Mouse (Mus musculus) urinary bladder, postnatal 10 days (tissue): ENCODE measurements around the gene Cds1.
"Not testable (repeated sequence)": the region's sequence is repeated elsewhere in the genome, so short reads cannot be mapped to it uniquely, and the experiment has no call there.

Experiments used
- DNase-seq: peaks from one replicate; pipeline ENCODE4 v3.0.0; 2022; ENCODE audit warnings: low spot score

Gene Cds1

DNA sequence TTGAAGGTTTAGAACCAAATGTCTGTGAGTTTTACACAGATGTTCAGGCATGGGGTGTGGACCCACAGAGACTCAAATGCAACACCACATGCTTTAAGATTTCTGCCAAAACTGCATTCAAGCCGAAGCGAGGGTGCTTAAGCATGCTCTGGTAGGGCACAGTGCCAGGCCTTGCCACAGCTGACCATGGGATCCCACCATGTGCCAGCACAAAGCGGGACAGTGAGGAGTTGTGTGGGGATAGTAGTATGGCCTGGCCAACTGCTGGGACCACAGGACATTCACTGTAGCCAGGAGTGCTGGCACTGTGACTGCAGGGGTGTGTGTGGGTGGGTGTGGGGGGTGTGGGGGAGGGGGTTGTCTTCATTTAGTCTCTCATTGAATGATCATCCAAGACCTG, 64.0 kb downstream of the Cds1 start:
- DNase-seq = no peak

DNA sequence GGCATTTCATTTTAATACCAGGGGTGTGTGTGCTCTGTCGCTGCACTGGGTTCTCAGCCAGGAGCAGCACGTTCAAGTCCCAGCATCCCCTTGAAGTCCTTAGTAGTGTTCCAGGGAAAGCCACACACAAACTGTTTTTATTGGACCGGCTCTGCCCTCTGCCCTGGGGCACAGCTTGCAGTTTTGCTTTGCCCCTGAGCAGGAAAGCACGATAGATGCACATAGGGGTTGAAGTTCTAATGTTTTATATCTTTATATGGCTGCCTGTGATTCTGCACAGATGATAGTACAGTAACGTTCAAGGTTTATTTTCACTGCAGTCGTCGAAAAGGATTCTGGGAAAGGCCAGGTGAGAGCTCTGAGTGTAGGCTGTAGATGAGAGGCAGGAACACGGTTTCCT, 65.2 kb downstream of the Cds1 start:
- DNase-seq = no peak

DNA sequence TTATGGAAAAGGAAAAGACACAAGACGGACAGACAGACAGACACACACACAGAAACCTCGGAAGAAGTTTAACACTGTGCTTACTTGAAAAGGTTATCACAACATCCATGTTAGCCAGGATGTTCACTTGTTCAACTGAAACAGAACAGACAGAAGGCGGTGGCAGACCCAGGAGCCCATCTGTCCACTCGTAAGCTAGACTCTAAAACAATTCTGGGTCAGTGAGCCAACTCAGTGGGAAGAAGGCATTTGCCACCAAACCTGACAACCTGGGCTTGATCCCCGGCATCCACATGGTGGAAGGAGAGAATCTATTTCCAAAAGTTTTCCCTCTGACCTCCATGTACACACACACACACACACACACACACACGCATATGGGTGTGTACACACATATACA, 67.1 kb downstream of the Cds1 start:
- DNase-seq = no peak

DNA sequence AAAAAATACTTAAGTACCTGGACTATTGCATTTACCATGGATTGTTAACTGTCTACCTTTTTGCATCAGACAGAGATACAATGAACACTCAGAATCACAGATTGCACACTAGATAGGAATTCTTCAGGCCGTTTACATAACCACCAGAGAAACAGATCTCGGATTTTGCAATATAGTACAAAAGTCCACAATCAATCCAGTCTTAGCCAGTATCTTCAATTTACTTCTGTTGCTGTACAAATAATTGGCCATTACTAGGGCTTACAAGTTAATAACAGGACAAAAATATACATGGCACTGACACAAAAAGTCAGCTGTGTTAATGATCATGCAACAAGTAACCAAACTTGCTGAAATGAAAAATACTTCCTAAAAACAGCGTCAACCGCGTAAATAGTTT, 68.1 kb downstream of the Cds1 start:
- DNase-seq = no peak

DNA sequence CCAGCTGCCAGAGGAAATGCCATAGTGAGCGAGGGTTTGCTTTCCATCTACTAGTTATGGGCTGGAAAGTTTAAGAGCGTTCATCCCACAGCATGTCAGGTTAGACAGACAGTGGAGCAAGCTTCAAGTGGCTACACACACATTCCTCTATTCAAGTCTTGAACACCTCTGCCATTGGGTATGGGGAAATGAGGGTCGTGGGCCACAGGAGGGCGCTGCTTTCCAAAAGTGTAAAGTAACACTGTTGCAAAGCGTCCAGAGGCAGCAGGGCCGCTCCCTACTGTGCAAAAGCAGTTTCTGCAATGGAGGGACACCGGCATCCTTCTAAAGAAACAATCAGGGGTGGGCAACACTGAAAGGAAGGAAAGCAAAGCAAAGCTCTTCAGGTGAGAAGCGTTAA, 68.9 kb downstream of the Cds1 start:
- DNase-seq = no peak

DNA sequence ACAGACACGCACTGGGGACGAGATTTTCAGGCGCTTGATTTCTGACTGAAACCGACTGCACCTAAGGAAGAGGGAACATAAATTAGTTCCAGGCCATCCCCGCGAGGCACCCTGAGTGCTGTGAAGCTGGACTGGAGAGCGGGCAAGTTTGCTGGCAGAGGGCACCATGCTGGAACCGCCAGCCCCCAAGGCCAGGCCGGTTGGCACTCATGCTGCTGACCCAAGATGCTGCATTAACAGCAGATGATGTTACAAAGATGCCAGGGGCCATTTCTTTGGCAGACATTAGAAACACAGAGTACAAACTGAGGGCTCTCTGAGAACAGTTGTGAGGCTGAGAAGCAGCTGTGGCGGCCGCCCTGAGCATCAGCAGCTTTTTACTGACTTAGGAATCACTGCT, 71.3 kb downstream of the Cds1 start:
- DNase-seq = no peak

DNA sequence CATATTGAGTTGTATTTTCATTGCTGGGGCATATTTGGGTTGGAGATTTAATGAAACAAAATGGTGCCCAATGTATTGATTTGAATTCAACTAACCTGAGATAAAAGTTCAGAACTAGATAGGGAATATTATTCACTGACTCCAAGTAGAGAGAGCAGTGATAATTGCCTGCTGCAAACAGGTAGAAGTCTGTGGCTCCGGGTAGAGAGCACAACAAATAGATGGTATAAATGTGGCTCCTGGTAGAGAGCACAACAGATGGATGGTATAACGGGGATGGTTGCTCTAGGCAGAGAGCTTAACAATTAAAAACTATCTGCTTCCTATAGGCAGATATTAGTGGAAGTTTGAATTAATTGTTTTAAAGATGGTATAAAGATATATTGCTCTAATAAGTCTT, 72.7 kb downstream of the Cds1 start:
- DNase-seq = not testable (repeated sequence)

DNA sequence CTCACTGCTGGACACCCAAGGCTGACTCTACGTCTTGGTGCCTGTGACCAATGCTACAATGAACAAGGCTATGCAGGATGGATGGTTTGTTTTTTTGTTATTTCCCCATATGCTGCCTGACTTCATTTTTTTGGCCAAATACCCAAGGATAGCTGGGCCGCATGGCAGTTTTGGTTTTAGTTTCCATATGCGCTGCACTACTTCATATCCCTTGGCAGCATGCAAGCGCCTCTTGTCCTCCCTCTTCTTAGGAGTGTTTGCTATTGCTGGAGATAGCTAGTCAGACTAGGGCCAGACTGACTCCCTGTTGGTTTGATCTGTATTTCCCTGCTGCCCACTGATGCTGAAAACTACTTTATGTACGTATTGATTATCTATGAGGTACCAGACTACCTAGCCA, 75.5 kb downstream of the Cds1 start:
- DNase-seq = no peak

DNA sequence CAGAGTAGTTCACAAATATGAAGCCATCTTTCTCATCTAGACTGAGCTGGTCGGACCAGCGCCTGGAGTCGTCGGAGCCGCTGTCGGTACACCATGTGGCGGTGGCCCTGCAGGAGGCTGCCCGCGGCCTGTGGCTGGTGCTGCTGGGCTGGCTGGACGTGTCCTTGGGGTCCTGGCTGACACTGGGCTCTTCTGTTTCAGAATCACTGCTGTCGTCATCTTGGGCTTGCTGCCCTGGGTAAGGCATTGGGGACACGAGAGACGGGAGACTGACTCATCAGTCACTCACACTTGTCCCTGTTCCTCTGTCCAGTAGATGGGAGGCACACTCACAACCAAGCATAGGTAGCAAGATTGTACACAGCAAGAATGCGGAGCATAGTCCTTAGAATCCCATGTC, 80.1 kb downstream of the Cds1 start:
- no peak for DNase-seq

DNA sequence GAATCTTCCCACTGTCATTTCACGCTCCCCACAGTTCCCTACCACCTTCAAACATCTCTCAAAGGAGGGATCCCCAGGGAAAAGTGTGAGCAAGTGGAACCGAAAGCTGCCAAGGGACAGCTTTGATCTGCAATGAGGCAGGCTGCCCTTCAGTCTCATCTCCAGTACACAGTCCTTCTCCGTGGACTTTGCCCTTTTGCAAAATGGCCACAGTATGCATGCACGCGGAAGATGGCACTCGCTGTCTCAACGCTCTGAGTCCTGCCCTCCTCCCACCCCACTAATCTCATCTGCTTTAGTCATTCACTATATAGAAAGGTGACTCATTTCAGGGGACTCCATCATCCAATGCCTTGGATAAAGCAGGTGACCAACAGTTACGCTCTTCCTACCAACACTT, 81.0 kb downstream of the Cds1 start:
- DNase-seq = no peak

DNA sequence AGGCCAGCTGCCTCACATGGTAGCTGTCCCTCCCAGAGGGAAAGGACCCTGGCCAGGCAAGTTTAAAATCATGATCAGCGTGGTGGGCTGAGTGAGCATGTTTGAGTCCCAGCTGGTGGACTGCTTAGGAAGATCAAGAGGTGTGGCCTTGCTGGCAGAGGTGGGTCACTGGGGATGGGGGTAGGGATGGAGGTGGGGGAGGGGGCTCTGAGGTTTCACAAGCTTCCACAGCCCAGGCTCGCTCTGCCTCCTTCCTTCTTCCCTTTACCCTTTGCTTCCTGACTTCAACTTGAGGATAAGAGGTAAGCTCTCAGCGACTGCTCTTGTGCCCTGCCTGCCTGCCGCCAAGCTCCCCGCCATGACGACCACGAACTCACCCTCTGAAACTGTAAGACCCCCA, 82.4 kb downstream of the Cds1 start:
- no peak for DNase-seq

DNA sequence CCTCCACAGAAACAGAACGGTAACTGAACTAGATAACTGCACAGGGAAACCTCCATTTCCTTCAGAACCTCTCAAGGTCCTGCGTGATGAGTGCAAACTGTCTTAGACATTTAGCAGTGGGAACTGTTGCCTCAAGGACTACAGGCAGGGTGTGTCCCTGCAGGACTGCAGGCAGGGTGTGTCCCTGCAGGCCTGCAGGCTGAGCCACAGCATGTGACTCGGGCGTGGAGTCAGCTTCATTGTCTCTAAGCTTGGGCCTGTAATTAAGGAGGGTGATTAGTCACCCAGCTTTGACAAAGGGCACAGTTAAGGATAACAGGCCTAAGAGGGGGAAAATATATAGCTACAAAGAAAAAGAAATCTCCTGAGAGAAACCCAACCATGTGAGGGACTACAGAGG, 82.8 kb downstream of the Cds1 start:
- DNase-seq = no peak

DNA sequence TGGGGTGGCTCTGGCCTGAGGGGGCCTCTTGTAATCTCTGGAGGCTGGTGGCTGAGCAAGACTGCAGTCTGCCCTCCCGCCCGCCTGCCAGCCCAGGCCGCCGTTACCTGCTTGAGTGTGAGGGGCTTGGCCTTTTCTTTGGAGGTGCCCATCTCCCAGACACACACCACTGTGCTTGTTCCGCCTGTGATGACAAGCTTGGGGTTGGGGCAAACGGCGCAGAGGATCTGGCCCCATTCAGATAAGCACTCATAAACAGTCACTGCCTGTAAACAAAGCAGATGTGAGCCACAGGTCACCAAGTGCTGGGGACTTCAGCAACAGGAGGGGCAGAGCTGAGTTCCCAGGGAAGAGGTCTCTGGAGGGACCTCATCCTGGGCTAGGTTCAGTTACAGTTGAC, 86.2 kb downstream of the Cds1 start:
- DNase-seq = no peak

DNA sequence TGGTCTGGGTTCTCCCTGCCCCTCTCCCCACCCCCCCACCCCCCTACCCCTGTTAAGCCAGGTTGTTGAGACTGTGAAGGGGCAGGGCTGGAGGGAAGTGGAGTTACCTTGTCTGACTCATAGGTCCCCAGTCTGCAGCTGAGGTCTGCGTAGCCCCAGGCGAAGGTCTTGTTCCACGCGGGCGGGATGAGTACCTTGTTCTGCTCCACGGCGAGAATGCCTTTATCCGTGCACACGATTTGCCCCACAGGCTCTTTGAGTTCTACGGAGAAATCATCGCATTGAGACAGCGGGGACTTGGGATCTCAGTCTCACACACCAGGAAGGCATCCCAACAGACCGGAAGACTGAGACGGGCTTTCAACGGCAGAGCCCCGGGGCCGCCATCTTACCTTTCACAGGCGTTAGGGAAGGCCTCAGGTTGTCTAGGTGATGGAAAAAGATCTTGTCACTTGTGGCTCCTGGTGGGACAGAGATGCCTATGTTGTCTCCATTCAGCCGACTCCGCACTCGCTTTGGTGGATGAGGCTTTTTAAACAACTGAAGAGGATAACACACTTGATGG, 87.3 kb downstream of the Cds1 start:
- DNase-seq = no peak

DNA sequence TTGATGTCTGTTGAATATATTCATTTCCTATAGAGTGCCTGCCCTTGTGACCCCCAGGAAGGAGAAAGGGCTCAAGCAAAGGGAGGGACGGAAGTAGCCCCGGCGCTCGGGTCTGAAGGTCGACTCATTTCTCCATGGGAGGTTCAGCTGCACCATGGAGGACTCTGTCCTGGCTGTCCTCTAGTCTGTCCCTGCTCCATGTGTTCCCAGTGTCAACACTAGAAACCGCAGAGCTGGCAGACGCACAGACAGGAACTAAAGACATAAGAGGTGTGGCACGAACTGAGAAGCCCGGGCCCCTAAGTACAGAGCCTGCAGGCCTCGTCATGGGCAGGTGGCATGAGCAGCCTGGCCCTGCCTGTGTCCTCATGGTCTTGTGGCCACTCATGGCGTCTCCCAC, 89.2 kb downstream of the Cds1 start:
- DNase-seq = no peak

DNA sequence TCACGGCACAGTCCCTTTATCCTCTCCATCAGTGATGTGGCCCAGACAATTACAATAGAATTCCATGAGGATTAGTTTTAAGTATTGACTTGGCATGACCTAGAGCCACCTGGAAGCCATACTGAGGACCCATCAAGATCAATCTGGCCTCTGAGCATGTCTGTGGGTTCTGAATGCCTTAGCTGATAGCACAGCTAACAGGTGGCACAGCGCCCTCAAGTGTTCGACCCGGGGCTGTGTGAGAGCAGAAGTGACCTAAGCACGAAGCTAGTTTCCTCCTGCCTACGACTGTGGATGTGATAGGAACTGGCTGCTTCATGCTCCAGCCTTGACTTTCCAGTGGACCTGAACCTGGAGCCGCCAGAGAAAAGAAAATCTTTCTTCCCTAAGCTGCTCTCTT, 89.7 kb downstream of the Cds1 start:
- no peak for DNase-seq

DNA sequence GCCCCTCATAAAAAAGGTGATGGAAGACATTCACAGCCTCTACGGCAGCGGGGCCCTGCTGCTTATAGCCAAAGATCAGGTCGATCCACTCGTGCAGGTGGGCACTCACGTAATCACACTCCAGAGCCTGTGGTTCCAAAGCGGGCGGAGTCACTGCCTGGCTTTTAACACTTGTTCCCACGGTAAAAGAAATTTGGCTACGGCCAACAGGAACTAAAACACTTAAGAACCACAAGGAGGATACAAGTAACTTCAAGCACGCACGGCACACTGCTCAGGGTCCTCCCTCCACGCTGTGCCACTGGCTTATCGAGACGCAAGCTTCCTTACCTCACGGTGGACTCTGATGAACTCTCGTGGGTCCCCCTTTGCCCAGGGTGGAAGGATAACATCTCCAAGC, 90.5 kb downstream of the Cds1 start:
- DNase-seq = no peak

DNA sequence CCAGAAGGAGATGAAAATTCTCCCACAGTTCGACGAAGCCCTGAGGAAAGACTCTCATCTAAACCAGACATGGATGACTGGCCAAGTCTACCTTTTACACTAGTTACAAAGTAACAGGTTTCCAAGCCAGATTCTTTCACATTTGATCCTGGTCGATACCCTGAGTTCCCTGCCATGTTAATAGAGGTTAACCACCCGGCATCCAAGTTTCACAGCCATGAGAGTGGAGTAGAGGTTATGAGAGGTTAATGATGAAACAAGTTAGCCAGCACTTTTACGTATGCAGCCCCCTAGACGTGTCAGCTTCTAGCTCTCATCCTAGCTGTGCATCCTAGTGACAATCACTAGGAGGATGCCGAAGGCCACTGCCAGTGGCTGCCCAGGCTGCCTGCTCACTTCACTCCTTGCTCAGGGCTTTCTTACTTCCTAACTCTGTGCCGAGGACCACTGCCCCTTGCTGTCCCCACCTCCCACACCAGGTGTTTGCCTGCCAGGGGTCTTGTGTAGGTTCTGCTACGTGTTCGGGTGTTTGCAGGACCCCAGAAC, 94.0 kb downstream of the Cds1 start:
- no peak for DNase-seq

DNA sequence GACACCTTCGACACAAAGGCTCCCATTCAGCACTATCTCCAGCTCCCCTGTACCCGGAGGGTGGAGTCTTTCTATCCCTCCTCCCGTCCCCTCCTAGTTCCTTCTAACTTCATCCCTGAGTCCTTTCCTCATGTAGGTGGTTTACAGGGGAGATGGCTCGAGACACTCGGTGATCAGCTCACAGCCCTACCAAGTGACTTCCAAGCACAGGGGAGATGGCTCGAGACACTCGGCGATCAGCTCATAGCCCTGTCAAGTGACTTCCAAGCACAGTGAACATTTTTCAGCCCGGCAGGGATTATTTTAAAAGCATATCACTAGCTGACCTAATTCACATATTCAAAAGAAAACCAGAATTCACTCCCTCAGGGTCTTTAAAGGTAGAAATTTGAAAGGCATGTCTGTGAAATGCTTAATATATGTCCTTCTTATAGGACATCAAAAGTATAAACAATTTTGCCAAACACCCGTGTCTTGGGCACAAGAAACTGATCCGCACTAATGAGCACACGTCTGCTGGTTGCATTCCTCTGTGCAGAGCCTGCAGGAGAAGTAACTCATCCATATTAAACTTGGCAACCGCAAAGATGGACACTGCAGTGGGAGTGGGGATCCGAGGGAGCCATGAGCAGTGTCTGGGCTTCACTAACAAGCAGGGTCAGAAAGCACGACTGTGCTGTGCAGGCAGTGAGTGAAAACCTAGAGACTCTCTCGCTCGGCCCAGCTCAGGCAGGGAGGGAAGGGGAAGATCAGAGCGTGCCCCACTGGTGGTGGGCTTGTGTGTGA, 97.0 kb downstream of the Cds1 start:
- DNase-seq = no peak

DNA sequence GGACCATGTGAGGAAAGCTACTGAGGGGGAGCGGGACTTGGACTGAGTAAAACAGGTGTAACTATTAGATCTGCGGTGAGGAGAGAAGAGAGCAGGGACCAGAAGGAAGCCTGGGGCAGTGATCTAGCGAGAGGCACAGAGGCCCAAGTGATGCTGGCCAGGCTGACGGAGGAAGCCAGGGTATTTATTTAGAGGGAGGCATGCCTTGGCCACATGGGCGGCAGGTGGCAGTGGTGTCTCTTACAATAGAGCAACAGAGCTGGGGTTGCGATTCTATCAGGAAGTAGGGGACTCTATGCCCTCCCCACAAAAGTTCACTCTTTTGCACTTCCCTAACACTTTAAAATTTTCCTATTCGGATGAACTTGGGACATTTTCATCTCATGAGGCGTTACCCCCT, 97.7 kb downstream of the Cds1 start:
- DNase-seq = no peak

DNA sequence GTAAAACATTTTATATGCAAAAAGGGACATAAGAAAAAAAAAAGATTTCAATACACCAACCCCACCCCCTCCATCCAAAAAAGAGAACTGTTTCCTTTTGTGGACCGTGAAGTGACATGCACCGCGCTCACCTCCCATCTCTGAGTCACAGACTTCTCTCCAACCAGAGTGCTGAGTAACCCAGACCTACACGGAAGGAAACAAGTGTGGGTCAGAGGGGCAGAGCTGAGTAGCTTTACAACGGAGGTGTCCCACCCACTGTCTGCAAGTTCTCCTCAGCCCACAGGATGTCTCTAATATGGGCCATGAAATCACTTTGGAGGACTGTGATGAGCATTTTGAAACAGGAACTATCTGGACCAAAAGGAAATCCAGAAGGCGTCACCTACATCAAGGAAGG, 99.0 kb downstream of the Cds1 start:
- DNase-seq = no peak

DNA sequence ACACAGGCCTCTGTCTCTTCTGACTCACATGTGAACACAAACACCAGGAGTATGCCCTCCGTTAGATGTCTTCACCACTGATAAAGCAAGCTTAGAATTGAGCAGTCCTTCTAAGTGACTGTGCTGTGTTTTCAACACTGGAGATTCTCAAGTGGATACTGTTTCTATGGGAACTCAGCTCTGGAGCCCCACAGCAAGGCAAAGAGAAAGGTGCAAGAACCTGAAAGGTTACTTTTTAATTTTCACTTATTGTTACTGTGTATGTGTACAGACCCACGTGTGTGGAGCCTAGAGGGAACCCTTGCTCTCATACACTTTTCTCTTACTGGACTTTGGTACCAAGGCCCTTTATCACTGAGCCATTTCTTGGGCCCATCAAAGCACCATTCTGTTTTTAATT, 101.8 kb downstream of the Cds1 start:
- no peak for DNase-seq
